Mouse (Mus musculus): Measurements from ENCODE around the gene Cep85l.

DNA sequence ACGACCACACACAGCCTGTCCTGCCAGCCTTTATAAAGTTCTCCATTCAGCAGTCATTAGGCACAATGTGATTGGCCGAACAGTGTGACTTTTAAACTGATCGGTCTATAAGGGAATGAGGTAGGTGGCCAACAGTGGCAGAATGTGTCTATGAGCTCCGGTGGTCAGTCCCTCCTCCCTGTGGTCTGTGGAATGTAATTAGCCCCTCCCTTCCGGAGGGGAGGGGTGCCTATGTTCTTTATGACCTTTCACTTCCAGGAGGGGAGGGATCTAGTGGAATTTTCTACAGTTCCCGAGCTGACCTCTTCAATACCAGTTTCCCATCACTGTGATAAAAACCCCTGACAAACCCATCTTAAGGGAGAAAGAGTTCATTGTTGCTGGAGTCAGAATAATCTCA, 144.4 kb downstream of the Cep85l start:
- TF ChIP-seq CTCF (IDR thresholded peaks at IDR 0.05; ENCODE audit: insufficient read depth, low read length) (no peak), POLR2A (IDR thresholded peaks at IDR 0.05; ENCODE audit: borderline replicate concordance, extremely low read depth, low read depth, low read length) (no peak)

All from lung, adult 2 months (tissue).